Mouse (Mus musculus) cerebellum, postnatal 25 days (tissue): ENCODE measurements at regions not wholly inside any gene's neighbourhood (a gene's known extent, or its start where the extent isn't known, plus 50 kb on each side); places are given as distances from the start of the nearest gene placed in this dataset.
A peak's percentile ranks its signal among the peaks of the same experiment; 100 is the strongest.
"Not testable (repeated sequence)": the region's sequence is repeated elsewhere in the genome, so short reads cannot be mapped to it uniquely, and the experiment has no call there.

Source experiments
- DNase-seq, 2 experiments: peaks; one replicate each; pipeline ENCODE4 v3.0.0; 2021; ENCODE audit warnings: mixed read lengths in 2 of 2

DNA sequence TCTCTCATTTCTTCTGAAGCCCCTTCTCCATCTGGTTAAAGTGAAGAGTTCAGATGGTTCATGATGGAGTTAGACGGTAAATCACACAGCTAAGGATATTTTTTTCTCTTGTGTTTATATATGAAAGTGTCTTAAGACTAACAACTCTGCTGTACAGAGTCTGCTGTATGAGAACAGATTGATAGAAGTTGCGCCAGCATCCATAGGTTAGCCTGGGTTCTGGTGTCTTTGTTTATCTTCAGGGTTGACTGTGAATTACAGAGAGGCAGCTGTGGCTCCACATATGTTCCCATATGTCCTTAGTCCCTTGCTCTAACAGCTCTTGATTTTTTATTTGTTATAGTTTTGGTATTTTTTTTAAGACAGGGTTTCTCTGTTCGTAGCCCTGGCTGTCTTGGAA lies 334.9 kb upstream of the Api5 start:
- DNase-seq, result no peak

DNA sequence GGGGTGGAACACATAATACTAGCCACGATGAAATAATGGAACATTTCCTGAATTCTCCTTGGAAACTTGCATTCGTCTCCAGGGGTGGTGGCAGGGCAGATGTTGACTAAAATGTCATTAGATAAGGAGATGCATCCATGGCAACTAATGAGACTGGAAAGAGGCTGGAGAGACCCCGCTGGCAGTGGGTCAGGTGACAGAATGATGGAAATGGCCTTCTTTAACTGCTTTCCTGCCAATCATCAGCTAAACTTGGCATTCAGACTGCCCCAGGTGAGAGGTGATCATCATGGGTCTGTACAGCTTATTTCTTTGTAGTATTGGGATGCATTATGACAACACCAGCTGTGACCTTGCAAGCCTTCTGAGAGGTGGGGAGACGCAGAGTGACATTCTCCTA lies 334.3 kb upstream of the Api5 start:
- no peak for DNase-seq

DNA sequence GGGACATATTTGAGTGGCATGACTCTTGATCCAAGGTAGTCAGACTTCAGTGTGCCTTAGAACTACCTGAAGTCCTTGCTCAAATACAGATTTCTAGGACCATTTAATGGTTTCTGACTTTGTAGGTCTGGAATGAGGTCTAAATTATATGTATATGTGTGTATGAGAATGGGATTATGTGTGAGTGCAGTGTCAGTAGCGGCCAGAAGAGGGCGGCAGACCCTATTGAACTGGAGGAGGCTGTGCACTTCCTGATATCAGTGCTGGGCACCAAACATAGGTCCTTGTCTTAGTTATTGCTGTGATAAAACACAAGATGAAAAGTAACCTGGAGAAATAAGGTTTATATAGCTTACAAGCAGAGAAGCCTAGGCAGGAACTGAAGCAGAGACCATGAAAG lies 328.6 kb upstream of the Api5 start:
- no peak for DNase-seq

DNA sequence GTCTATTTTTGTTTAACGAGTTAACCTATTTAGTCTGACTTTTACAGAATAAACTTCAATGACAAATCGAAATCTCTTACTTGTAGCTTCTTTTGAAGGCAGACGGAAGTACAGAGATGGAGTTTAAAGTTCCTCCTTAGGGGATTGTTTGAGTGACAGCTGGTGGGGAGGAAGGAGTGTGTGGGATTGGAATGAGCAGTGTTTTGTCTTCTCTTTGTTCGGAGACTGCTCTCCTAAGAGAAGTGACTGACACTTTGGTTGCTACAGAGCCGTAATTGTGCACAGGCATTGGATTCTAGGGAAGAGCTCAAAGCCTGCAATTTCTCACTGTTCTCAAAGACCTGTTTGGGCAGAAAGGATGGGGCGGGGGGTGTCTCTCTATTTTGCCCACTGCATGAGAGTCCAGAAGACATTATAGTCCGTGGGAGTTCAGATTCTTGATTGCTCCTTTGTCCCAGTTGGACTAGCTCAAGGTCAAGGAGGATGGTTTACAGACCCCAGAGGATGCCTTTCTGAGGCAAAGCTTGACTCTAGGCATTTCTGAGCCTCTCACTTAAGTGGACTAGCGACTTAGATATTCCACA lies 327.0 kb upstream of the Api5 start:
- DNase-seq, result no peak

DNA sequence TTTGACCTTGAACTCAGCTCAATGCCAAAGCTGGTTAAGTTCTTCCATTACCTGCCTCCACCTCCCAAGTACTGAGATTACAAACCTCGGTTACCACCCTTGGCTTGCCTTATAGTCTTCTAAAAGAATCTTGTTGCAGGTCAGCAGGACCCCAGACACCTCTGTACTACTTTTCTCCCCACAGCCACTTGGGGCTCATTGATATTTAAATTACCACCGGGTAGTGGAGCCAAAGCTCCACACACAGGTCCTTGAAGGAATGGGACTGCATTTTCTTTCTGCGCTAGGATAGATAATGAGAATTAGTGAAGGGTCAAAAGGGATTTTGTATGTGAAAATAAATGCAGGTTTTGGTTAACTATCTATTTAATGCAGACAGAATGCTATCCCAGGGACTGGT lies 326.5 kb upstream of the Api5 start:
- DNase-seq, result no peak

DNA sequence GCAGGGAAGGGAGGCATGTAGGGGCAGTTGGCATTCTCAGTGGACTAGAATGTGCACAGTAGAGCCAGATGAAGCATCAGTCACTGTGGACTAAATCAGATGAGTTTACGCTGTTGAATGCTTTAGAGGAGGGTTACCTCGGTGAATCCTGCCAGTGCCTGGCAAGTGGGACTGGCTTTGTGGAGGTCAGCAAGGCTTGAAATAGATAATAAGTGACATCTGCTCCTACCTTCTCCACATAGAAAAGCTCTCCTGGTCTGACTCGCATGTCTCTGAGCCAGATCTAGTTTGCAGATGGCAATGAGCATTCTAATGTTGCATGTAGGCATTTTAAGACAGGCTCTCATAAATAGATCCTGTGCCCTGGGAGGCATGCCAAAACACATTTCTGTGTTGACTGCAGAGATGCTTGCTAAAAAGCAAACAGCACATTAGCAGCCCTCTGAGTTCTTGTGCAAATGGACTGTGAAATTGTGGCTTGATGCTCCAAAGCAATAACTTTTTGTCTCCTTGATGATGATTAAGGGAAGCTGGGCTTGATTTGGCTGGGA lies 310.3 kb upstream of the Api5 start:
- peak; percentile 48 to 65 for DNase-seq

DNA sequence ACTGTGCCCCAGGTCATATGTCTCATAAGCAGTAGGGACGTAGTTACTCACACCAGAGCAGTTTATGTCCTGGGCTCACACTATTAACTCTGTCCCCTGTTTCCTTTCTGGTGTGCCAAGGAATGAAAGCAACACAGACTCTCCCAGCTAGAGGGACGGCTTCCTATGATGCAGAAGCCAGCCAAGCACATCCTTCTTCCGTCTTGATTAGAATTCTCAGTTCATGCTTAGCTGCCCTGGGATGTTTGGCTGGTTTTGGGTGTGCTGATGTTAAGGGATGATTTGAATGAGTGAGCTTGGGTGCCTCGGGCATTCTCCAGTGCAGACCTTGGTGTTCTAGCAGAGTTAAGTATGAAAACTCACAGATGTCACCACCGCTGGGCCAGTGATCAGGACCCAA lies 291.9 kb upstream of the Api5 start:
- DNase-seq, result no peak

DNA sequence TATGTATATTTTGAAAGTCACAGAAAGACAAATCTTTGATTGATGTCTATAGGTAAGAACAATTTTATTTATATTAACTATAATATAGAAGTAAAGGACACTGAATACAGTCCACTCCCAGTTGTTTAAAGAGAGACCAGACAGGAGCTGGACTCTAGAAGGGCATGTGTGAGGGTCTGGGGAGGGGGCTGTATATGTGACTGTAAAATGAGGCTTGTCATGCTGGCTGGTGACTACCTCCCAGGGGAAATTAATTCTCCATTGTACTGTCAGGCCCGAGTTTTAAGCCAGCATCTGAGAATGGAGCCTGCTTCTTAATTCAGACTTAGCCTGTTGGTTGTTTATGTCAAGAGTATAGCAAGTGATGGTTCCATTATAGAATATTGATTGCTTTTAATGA lies 261.4 kb upstream of the Api5 start:
- no peak for DNase-seq

DNA sequence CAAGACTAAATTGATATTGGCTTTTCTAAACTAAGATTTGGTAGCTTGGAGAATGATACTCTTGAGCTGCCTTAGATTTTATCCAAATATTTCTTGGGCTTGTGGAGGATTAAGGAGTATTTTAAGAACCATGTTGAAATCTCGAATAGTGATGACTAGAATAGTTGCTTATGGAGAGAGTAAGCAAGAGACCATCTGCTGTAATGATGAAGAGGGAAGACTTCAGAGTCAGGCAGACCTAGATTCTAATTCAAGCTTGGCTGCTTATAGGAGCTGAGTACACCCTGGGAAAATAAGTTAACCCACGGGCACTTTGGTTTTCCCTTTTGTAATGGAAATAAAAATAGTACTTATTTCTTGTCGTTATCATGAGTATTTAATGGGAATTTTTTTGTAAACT lies 257.3 kb upstream of the Api5 start:
- DNase-seq, result no peak

DNA sequence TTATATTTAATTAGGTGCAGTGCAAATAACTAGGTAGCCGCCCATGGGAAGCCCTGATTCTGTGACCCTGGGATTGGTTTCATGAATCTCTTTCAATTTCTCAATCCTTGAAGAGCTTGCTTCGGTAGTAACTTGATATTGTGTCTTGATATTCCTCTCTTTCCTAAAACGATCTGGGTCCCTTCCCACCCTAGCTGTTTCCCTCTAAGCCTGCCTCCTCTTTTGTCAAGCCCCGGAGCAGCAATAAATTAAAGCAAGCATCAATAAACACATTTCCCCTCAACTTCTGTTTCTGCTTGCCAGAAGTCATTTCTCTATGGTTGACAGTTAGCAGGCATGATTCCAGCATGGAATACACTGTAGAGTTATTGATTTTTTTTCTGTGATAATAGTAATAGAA lies 252.6 kb upstream of the Api5 start:
- DNase-seq, result no peak

DNA sequence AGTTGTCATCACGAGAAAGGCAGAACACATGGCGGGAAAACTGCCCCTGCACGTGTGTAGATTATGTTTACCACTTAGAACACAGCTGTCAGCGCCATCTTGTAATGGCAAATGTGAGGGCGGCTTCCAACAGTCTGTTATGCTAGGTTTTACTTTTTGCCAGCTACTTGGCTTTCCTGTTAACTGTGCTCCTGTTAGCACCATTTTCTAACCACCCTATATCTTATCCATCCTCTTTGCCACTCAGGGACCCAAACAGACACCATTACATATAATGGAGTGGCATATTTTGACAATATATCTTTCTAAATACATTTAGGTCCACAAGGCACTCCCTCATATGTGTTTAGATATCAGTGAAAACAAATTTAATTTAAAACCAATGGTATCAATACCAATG lies 247.7 kb upstream of the Api5 start:
- DNase-seq, result not testable (repeated sequence)

DNA sequence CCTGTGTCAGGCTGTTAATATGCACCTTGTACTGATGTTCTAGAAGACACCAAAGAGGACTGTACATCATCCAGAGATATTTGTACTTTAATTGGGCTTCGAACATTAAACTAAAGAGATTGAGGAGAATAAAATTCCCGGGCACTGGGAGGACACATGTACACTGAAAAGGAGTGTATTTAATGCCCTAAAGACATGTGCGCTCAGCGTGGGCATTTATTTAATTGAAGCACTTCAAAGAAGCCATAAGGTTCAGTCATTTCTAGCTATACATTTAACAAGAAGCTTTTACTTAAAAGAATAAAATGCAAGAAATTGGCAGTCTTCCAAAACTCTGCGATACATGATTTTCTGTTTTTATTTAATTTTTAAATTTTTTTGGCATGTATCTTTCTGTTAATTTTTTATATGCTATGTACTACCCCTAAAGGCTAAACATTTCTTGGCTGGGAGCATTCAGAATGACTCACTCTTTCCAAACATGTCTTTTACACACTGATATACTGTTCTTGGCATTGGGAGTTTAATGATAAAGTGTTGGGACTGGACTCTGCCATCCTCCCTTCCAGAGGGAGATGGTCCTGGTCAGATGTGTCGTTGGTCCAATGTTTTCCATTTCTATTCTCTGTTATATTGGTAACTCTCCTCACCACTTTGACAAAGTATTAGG lies 242.3 kb upstream of the Api5 start:
- no peak for DNase-seq

DNA sequence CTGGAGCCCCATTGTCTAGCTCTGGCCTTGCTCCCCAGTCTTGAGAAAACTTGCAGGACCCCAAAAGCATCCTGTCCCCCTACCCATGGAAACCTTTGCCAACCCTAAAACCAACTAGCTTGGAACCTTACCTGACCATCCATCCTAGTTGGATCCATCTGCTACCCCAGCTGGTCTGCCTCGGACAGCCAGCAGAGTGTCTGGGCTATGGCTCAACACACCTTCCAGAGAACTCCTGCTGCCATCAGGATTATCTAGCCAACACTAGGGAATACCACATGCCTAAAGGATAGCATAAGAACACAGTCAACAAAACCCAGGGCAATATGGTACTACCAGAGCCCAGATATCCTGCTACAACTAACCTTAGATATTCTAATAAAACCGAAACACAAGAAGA lies 227.9 kb upstream of the Api5 start:
- DNase-seq, result peak; percentile 46 to 66

DNA sequence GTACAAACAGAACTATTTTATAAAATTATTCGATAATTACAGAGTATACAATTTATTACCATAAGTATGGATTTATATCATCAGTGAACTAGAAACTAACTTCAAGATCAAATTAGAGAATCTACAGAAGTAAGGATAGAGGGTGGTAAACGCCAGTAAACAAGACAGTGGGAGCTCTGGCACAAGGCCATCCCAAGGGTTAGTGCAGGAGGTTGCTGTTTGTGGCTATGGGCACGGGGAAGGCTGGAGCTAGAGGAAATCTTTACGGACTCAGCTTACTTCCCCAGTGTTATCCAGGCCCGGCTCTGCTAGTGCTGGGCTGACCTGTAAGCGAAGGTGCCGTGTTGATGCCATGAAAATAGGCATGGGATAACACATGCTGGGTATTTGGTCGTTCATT lies 220.5 kb upstream of the Api5 start:
- peak; percentile 60 to 78 for DNase-seq
